Mouse (Mus musculus) kidney, postnatal 4 days (tissue): ENCODE measurements around the gene Aqp11.
A peak's percentile ranks its signal among the peaks of the same experiment; 100 is the strongest.

ENCODE experiments used
- DNase-seq, 2 experiments: peaks; one replicate each; pipeline ENCODE4 v3.0.0; 2021; ENCODE audit warnings: mixed read lengths in 2 of 2

Aqp11 gene

DNA sequence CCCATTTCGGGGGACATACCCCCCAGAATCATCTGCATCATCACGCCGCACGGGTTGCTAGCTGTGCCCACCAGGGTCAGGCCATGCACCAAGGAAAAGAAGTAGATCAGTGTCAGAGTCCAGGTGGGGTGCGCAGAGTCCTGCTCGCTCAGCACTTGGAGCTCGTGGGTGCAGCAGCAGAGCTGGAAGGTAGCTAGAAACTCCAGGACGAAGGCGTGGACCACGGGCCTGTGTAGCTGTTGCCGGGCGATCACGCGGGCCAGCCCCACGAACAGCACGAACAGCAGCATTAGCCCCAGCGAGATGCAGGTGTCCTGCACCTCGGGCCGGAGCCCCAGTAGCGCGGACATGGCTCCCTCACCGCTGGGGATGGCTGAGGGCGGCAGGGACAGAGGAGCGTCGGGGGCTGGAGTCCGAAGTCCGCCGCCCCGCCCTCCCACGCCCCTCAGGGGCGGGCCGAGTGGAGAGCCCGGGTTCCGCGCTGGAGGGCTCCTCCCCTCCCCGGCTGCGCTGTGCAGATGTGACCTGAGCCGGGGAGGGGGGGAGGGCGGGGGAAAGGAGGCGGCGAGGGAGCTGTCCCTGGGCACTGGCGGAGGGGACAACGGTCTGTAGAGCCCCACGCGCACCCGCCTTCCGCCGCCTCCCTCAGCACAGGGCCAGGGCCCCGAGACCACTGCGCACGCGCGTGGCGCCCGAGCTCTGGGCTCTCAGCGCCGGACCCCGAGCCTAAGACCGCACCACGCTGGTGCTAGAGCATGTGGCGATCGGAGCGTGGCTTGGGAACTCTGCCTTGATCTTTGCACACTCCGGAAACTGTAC lies at the start of gene Aqp11:
Gene Aqp11 (minus strand): TSS at position 652 of the 819 bp plus-strand sequence.
- DNase-seq, result peak; percentile 90 to 94

DNA sequence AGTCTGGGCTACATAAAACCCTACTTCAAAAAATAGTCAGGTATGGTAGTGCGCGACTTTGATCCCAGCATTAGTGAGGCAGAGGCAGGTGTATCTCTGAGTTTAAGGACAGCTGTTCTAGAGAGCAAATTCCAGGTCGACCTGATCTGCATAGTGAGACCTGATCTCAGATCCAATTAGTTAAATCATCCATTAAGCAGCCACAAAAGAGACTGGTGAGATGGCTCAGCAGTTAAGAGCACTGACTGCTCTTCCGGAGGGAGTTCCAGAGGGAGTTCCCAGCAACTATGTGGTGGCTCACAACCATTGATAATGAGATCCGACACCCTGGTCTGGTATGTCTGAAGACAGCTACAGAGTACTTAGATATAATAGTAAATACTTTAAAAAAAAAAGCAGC lies 45.4 kb upstream of the Aqp11 start:
- DNase-seq, result no peak

DNA sequence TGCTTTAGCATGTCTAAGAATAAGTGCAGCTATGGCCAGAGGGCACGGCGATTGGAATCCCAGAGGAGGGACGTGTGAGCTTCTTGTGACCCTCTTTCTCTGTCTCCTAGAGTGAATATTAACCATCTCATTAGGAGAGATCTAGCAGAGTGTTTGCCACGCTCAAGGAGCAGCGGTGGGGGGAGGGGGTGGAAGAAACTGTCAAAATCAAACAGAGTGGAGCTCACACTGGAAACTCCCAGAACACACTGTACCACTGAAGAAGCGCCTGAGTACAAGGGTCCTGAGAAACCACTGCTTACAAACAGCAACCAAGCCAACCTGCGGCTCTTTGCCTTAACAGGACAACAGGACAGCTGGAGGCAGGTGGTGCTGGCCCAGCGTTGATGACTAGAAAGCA lies 43.4 kb upstream of the Aqp11 start:
- DNase-seq, result peak in 1 of 2 experiments; percentile 46

DNA sequence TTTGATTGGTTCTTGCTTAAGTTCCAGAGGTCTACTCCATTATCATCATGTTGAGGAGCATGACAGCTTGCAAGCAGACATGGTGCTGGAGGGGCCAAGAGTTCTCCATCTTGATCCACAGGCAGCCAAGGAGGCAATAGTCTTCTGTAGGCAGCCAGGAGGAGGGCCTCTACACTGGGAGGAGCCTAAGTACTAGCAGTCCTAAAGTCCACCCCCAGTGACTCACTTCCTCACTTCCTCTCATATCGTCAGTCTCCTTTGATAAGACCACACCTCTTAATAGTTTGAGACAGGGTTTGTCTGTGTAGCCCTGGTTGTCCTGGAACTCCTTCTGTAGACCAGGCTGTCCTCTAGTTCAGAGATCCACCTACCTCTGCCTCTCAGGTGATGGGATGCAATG lies 42.7 kb upstream of the Aqp11 start:
- DNase-seq, result no peak

DNA sequence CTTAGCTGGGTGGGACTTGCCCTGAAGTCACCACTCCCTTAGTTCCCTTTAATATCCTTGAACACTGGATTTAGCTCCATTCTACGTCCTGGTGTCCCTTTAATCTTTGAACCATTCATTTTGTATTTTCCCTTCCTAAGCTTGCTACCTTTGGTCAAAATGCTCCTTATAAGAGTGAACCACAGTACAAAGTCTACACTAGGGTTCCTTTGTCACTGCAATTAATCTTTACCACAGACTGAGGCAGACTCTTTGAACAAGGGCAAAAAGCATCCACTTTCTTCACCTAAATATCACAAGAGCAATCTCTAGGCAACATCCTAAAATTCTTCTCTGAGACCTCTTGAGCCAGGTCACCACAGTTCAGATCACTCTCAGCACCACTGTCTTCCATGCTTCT lies 42.1 kb upstream of the Aqp11 start:
- DNase-seq, result no peak

DNA sequence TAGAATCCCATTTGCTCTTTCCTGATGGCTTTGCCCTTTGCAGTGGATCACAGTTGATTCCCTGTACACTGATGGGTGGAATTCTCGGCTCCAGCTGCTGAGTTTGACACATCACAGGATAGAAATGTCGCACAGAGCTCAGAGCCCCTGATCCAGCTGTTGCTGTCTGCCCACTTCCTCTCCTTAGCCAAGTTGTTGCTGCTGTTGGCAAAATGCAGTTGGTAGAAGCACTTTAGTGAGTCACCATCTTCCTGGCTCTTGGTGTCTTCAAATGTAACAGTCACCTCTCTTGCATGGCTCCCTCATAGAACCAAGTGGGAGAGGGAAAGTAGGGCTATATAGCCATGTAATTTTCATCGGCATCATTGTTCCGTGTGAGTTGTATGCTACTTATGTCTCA lies 39.1 kb upstream of the Aqp11 start:
- DNase-seq, result no peak

DNA sequence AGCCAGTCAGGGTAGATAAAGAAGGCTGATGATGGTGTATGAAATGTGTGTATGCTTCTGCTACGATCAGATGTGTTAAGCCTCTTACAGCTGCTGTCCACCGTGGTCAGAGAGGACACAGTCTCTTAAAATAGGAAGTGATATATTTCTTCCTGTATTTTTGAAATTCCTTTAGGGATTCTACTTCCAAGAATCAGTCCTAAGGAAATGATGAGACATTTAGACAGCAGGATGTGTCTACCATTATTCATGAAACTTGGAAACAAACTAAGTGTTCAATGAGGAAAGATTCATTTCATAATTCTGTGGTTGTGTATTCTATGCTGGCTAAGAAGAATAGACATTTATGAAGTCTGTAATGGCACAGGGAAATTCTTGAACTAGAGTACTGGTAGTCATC lies 37.8 kb upstream of the Aqp11 start:
- DNase-seq, result peak in 1 of 2 experiments; percentile 17

DNA sequence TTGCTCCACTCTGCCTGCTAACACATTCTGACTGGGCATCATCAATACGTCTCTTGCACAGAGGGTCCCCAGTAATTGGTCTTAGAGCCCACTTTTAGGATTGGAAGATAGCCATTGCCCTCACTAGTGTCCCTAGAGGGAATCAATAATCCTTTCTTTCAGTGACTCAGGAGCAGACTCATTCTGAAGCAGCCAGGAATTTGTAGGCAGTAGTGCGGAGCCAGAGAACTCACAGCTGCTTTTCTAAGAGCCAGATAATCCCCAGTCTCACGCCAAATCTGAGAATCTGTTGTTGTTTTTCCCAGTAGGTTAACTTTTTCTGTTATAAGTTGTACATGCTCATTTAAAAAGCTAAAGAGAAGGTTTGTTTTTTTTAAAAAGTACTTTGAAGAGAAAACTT lies 37.3 kb upstream of the Aqp11 start:
- DNase-seq, result peak in 1 of 2 experiments; percentile 15

DNA sequence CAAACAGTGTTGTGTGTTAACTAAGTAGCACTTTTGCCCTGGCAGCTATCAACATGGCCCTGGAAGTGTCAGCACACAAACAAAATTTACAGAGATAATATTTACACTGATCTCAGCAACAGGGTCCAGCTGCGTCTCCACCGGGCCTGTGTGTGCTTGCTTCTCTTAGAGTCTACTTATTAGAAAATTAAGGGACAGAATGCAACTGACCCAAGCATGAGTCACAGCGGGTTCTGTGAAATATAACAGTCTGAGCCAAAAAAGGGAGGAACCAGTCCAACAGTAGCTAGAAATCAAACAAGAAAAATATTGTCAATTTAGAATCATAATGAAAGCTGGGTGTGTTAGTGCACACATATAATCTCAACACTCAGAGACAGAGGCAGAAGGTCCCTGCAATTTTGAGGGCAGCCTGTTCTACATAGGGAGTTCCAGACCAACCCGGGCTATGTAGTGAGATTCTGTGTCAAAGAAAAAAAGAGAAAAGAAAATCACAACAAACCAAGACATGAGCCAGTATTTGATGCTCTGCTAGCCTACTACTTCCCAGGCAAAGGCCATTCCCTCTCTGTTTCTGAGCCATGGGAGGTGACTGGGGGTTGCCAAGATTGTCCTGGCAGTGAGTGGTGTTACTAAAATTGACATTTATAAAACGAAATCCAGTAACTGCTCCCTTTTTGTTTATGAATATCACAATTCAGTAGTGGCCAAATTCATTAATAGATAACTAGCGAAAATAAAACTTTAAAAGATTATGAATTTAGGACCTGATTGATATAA lies 32.9 kb upstream of the Aqp11 start:
- peak; percentile 28 to 38 for DNase-seq

DNA sequence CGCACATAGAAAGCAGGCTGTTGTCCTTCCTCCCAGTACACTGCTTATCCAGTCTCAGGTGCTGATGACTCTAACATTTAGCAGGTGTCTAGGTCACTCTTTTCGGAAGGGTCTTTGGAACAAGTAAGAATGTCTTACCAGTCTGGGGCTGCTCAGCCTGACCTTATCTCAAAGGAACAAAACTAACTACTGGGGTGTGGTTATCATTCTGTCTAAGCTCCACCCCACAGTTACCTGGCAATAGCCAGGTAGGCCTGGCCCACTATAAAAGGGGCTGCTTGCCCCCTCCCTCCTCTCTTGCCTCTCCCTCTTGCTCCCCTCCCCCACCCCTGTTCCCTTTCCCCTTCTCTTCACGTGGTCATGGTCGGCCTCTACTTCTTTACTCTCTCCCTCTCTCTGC lies 30.9 kb upstream of the Aqp11 start:
- DNase-seq, result no peak

DNA sequence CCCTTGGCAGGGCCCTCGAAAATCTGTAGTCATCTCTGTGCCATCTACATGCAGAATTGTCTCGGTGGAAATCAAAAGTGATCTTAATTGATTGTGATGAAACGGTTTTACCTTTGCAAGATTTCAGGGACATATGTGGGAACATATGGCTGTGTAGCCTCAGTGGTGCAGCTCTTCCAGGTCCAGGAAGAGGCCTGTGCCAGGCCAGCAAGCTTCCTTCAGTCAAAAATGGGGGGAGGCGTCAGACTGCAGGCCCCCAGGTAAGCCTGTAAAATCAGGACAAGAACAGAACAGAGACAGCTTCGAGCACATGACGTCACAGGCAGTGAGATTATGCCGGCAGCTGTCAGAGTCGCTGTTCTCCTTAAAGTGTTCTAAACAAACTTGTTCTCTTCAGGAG lies 29.8 kb upstream of the Aqp11 start:
- no peak for DNase-seq

DNA sequence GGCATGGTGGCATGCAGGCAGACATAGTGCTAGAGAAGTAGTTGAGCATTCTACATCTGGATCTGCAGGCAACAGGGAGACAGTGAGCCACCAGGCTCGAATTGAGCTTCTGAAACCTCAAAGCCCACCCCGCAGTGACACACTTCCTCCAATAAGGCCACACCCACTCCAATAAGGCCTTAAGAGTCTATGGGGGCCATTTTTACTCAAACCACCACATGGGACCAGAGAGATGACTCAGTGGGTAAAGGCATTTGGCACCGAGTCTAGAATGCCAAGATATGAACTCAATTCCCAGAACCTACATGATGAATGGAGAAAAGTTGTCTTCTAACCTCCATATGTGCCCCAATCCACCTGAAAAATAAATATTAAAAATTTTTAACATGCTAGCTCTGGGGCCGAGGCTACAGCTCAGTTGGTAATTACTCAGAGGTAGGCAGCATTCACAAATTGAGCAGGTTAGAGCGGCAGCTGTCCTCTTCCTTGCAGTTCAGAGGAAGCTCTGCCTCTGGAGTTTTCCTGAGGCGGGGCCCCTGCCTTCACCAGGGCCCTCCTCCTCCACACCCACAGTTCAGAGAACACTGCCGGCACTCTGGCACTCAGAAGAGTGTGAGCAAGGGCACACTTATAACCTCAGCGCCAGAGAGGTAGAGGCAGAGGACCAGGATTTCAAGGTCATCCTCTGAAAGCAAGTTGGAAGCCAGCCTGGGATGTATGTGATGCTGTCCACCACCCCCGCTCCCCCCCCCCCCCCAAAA lies 28.5 kb upstream of the Aqp11 start:
- no peak for DNase-seq

DNA sequence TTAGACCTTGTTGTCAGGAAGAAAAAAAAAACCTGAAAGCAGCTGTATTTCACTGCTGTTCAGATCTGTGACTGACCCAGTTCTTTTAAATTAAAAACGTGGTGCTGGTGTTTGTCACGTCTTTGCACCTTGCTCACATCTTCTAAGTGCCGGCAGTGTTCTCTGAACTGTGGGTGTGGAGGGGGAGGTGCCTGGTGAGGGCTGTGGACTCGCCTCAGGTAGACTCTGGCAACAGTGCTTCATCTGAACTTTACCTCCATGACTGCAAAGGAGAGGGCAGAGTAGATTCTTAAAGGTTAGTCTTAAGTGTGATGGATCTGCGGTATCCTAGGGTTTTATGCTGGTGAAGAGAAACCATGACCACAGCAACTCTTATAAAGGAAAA lies 27.9 kb upstream of the Aqp11 start:
- DNase-seq, result no peak

DNA sequence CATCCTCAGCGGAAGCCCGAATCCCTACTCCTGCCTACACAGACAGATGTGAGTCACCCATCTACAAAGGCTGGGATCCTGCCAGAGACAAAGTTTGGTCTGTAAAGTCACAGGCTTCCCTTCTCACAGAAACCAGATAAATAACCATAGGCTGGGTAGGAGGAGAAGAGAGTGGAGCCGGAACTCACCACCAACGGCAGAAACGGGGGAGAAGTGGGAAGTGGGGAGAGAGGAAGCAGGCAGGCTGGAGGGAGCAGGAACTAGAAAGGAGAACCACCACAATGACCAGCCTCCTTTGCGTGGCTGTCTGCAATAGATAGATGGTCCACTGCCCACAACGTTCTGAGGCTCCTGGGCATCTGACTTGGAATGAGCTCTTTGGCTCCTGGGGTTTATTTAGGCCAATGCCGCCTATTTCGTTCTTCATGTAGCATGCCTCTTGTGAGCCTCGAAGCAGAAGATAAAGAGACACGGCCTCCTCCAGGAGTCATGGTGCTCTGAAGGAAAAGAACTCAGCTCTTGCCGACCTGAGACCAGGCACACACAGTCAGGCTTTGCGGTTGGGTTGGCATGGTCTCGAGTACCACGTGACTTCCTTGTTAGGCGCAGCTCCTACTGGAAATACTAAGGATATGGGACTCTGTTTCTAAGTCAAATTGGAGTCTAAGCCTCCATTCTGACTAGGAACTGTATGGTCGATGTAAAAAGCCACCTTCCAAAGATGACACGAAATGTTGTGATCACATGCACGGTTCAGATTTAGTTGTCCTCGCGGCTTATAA lies 27.3 kb upstream of the Aqp11 start:
- DNase-seq, result no peak

DNA sequence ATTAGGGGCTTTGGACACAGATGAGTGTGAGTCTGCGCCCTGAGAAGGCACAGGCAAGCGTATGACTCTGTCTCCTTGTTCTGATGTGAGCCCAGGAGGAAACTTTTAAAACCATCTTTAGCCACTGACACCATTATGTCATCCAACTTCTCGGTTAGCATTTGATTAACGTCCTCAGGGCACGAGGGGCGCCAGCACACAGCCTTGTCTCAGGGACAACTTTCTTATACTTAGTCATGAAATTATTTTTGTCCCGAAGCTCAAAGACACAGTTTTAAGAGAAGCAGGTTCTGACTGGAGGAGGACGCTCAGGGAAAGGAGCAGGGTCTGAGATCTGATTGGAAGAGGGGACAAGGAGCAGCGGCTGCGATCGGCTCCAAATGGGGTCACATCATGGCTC lies 26.5 kb upstream of the Aqp11 start:
- no peak for DNase-seq

DNA sequence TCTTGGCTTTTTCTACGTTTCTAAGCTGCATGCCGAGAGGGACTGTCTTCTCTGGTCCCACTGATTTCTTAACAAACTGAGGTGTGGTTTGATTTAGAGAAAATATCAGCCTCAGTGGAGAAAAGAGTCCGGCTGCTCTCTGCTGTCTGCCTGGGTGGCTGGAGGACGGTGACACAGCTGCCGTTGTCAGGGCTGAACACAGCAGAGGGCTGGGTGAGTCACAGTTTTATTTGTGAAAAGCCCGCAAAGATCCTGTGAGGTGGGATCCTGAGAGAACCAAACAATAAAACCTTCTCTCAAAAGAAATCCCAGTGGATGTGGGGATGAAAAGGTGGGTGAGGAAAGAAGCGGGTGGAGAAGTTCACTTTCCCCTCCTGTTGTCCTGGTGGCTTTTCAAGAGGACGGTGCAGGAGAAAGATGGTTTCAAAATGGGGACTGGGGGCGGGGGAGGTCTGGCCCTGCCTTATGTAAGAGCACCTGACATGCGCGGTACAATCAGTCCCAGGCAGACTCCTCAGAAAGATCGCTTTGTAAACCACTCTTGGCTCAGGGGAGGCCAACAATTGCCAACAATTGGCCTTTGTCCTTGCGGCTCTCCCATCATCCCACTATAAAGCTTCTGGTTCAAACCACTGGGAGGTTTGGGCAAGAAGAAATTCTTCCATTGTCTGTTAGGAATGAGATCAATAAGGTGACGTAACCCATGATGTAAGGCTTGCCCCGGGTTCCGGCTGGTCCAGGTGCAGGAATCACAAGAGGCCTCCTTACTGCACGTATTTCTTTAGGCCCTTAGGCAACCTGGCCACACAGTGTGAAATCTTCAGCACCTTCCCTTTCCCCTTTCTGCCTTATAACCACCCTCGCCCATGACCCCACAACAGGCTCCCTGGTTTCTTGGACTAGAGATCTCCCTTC lies 19.1 kb upstream of the Aqp11 start:
- DNase-seq, result no peak

DNA sequence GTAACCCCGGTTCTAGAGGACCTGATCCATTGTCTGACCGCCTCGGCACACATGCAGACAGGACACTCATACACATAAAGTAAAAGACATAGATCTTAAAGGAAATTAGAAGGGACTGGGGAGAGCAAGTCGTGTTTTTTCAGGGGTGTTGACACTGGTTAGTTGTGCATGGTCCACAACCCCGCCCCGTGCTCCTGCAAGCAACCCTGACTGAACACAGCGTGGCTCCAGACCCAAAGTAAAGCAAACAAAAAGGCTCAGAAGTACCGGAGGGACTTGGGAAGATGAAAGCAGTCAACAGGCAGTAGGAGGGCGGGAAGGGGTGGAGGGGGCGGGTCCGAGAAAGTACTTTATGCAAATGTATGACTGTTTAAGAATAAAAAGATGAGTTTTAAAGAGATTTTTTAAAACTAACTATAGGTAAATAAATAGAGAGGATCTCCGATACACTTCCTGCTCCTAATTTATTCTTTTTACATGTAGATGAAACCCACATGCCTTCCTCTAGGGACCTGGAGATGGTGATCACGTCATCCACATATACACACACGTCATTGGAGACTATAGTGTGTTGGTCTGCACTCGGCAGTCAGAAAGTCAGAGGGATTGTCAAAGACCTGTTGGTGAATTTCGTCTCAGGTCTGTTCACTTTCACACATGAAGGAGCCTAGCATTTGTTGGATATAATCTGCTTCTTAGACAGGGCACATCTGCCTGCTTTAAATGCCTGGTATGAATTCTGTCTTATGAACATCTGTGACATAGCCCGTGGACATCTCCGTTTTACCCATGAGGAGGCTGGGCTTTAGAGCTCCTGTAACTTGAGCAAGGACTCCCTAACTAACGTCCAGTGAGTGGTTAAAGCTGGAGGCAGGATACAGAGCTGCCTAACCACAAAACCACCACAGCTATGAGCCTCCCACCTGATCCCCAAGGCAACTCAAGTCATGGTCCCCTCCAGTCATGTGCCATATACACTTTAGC lies 11.4 kb upstream of the Aqp11 start:
- DNase-seq, result peak; percentile 23 to 29

DNA sequence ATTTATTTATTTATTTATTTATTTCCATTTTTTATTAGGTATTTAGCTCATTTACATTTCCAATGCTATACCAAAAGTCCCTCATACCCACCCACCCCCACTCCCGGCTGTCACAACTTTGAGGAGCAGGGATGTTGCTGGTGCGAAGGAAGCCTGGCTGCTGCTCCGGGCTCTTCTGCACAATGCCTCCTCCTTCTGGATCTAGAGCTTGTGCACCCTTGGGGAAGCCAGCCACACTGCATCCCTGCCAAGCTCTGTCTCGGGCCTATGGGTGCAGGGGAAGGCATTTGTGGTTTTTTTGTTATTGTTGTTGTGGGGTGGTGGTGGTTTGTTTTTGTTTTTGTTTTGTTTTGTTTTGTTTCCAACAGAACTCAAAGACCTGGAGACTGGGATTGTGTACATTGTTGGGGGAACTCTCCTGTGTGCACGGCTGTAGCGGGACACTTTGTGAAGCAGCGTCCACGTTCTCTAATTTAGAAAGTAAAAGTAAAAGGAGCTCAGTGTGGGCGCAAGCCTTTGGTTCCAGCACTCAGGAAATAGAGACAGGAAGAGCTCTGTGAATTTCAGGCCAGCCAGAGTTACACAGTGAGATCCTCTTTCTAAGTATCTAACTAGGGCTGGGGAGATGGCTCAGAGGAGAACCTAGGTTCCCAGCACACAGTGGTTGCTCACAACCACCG lies 10.6 kb upstream of the Aqp11 start:
- peak; percentile 22 to 37 for DNase-seq

DNA sequence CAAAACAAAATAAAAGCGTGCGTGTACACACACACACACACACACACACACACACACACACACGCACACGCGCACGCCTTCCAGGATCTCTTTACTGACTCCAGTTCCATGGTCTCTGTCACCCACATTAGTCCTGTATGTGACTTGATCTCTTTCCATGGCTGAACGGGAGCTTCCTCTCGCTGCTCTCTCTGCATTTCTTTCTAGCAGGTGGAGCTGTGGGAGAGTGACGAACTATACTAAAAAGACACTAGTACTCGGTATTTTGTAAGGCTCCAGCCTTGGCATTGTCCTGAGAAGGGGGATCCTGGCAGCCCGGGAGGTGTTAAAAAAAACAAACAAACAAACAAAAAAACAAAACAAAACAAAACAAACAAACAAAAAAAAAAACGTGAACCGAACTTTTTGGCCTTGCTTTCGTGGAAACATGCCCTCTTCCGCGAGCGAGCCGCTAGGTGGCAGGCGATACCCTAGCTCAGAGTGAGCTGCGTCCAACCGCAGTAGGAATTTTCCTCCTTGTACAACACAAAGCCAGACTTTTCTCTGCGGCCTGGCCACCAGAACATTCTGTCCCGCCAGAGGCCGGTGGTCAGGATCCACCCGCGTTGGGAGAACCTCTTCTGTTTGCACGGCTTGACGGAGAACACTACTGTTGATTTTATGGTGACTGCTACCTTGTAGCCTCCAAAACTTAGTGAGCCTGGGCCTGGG lies 9.9 kb upstream of the Aqp11 start:
- DNase-seq, result peak; percentile 92 to 93
